Mouse (Mus musculus): ENCODE measurements at regions not wholly inside any gene's neighbourhood (a gene's known extent, or its start where the extent isn't known, plus 50 kb on each side); places are given as distances from the start of the nearest gene placed in this dataset.

DNA sequence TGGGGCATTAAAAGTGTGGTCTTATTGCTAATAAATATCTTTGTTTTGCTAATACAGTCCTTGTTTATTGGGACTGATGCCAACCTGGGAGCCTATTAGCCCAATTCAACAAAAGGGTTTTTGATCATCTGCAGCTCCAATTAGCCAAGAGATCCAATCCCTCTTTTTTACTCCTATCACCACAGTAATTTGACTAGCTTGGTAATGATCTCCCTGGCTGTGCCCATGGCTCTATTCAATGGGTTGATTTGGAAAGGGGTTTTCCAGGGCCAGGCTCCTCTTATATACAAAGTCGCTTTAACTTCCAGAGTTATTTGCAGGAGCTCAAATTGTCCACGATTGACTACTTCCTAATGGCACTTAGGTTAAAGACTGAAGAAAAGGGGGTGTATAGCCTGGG lies 145.1 kb upstream of the Adra1b start:
- no peak for DNase-seq

DNA sequence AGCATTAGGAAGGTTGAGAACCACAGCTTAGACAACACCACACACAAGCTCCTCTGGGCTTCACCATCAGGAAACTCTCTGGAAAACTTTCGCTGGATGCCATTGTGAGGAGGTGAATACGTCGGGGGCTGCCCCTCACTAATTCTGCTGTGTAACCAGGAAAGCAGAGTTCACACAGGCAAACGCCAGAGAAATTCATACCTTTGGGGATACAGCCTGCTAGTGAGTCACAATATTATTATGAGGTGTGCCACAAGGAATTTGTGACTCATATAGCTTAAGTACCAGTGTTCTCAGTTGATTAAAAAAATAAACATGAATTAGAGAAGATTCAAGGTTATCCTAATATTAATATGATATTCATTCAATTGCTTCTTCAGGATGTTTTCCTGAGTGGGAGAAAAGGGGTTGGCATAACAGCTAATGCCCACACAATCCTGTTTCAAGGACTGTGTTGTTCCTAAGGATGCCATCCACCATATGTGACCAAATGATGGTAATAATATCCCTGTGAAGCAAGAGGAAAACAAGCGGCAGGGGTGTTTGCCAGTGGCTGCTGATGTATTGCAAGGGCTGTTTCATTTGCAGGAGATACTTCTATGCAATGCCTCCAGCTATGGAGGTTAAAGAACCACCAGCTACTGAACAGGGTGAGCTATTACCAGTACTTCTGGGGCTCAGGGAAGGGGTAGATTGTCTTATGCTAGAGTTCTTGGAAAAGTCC lies 148.4 kb upstream of the Adra1b start:
- no peak for DNase-seq

GRCm38 (mm10) chr11:44052481-44052880 lies 151.5 kb upstream of the Adra1b start:
- no peak for DNase-seq

- peak; percentile 7 to 17 for DNase-seq
Observed at GRCm38 (mm10) chr11:44062446-44062845, 161.4 kb upstream of the Adra1b start.

GRCm38 (mm10) chr11:44066176-44066575 lies 165.2 kb upstream of the Adra1b start:
- no peak for DNase-seq

- DNase-seq = no peak
Observed at GRCm38 (mm10) chr11:44083716-44084115, 182.7 kb upstream of the Adra1b start.

GRCm38 (mm10) chr11:44086951-44087350 lies 185.9 kb upstream of the Adra1b start:
- DNase-seq = no peak

DNA sequence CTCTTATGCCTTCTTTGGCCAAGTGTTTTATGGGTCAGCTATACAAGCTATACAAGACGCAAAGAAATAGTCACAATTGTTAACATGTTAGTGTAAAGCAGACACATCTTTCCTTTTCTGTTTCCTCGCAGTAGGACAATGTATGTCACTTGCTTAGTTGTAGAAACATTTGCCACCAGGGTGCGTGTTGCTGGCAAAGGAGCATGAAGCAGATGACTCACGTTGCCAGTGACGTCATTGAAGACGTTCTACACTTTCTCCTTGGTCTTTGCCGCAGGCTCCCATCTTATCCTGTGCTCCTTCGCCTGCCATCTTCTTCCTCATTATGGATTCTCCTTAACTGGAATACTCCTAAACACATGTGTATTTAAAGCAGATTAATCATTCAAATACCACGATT lies 188.5 kb upstream of the Adra1b start:
- DNase-seq = no peak

- peak in 1 of 2 experiments; percentile 3 for DNase-seq
Observed at GRCm38 (mm10) chr11:44095280-44095679, 194.3 kb upstream of the Adra1b start.

- DNase-seq = no peak
Observed at GRCm38 (mm10) chr11:44103188-44103840, 202.3 kb upstream of the Adra1b start.

GRCm38 (mm10) chr11:44103841-44104191 lies 202.8 kb upstream of the Adra1b start:
- no peak for DNase-seq

- no peak for DNase-seq
Observed at GRCm38 (mm10) chr11:44106231-44106630, 205.2 kb upstream of the Adra1b start.

DNA sequence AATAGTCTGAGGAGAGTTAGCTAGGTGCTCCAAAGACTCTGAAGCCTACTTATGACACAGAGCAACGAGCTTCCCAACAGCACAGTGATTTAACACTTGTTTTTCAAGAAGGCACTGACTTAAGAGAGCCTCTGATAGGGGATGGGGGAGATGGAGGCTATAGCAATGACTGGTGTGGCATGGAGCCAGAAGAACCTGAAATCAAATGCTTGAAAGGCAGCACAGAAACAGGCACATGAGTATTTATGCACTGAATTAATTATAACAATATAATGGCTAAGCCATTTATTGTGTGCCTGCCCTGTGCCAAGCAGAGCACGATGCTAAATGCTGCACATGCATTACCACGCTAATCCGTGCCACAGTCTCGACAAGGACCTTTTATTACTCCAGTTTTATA lies 210.5 kb upstream of the Adra1b start:
- DNase-seq = no peak

- DNase-seq = no peak
Observed at GRCm38 (mm10) chr11:44127088-44127487, 226.1 kb upstream of the Adra1b start.

DNA sequence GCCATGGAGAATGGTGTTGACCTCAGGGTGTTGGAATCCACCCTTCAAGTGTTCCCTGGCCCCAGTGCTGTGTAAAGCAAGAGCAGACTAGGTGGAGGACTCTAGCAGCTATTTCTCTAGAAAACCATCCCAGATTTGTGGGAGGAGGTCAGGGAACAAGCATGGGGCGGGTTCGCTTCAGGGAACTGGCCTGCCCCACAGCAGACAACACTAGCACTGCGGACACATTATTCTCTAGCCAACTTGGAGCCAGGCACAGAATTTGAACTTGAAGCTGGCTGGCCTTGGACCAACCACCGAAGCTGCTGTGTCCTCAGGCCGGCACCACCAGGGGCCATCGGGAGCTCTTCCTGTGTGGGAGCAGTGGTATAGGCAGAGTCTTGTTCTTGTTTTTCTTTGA lies 227.5 kb upstream of the Adra1b start:
- DNase-seq = no peak

GRCm38 (mm10) chr11:44133244-44133643 lies 232.2 kb upstream of the Adra1b start:
- DNase-seq = no peak

- no peak for DNase-seq
Observed at GRCm38 (mm10) chr11:44136024-44136423, 235.0 kb upstream of the Adra1b start.

DNA sequence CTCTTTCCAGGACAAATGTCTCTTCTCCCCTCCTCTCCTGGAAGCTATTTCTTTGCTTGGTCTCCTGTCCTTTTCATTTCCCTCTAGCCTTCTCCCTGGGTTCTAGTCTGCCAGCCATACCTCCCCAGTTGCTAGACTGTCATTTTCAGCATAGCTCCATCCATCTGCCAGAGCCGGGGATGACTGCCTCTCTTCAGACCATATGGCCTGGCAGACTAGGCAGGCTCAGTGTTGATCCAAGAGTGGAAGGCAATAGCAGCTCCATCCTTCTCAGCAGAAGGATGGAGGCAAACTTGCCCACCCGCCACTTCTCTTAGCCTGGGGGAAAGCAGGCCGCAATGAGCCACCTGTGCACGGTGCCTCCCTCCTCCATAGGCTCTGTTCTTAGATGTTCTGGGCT lies 242.0 kb upstream of the Adra1b start:
- DNase-seq = no peak

- no peak for DNase-seq
Observed at GRCm38 (mm10) chr11:44144477-44144876, 243.5 kb upstream of the Adra1b start.

GRCm38 (mm10) chr11:44146419-44146818 lies 245.4 kb upstream of the Adra1b start:
- no peak for DNase-seq

DNA sequence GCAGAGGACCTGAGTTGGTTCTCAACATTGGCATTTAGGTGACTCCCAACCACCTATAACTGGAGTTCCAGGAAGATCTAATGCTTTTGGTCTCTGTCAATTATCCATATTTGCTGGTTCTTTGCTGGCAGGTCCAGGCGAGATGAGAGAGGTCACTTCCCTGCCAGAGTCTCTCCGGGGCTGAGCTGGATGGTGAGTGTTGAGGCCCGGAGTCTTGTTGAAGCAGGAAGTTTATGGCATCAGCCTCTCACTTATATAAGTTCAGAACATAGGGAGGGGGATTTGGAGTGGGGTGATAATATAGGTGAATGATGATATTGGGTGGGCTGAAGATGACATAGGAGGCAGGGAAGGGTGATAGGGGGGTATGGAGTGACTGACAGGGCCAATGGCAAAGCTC lies 246.3 kb upstream of the Il12b start:
- DNase-seq = no peak

- DNase-seq = no peak
Observed at GRCm38 (mm10) chr11:44155591-44155990, 244.3 kb upstream of the Il12b start.

DNA sequence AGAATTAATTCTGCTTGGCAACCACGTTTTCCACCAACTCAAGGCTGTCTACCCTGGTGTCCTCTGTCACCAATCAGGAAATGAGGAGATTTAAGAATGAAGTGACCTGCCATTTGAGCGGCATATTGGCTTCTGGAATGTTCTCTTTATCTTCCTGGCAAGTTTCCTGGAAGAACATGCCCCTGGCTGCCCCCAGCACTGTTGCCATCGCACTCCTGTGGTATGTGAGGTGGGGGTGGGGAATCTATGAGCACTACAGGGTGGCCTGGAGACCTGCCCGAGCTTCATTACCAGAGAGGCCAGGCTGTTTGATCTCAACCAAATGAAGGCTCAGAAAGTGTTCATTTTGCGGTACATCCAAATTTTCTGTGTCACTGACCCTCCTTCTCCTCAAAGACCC lies 243.8 kb upstream of the Il12b start:
- DNase-seq = peak; percentile 17 to 22

- peak in 1 of 2 experiments; percentile 22 for DNase-seq
Observed at GRCm38 (mm10) chr11:44156490-44157345, 243.1 kb upstream of the Il12b start.

Data from kidney, adult 8-10 months (tissue).